Mouse (Mus musculus): ENCODE data around the gene Gm12394. TPM values are rescaled to one million over a fixed set of nuclear protein-coding genes. Genes with fewer than 3 reads are reported as not detected.
"Not testable (repeated sequence)": the region's sequence is repeated elsewhere in the genome, so short reads cannot be mapped to it uniquely, and the experiment has no call there.

The Gm12394 gene
- polyA plus RNA-seq, 1 experiment: 0.20 TPM

DNA sequence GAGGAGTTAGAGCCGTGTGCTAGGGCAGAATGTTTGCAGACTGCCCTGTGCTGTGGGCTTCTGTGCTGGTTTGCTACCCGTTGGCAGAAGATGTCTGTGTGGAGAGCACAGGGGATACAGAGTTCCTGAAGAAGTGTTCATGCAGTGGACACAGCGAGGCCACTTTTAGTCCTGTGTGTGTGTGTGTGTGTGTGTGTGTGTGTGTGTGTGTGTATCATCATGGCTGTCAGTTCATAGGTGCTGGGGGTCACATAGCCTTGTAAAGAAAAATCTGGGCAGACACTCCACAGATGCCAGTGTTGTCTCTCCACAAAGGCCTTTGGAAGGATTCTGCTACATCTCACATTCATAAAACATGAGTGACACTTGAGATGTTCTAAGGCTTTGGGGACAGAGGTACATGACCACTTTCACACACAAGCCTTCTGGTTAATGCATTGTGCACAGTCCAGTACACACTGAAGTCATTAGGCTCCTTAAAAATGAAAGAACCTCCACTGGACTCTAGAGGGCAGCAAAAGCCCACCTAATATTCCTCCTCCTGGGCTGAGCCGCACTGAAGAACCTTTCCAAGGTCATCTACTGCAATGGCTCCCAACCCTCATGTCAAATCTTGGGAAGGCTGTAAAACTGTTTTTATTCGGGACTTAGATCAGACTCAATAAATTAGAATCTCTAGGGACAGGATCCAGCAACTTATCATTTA is 20.2 kb upstream of the Gm12394 start:
- no peak overlapping the region for H3K27ac ChIP-seq (ENCODE audit: control insufficient read depth, insufficient read depth, low read depth, low read length)
- no peaks in the 10 kb centered on the region for H3K36me3 ChIP-seq (ENCODE audit: control insufficient read depth, insufficient read depth, low read length)
- H3K4me3 ChIP-seq (ENCODE audit: control insufficient read depth, low read depth, low read length): no peak overlapping the region
- peaks cover 6% of the 10 kb centered on the region; the same call in 1 of the 2 replicates for H3K4me1 ChIP-seq (ENCODE audit: control insufficient read depth, insufficient read depth, low read length)
- TF ChIP-seq POLR2A (IDR thresholded peaks at IDR 0.05; ENCODE audit: control insufficient read depth, low read depth, low read length): no peak
- no peak for TF ChIP-seq CTCF (IDR thresholded peaks at IDR 0.05; ENCODE audit: control insufficient read depth, insufficient read depth, insufficient replicate concordance, low read depth, low read length)
- no peaks in the 10 kb centered on the region for H3K27me3 ChIP-seq (ENCODE audit: control insufficient read depth, insufficient read depth, low read length)

DNA sequence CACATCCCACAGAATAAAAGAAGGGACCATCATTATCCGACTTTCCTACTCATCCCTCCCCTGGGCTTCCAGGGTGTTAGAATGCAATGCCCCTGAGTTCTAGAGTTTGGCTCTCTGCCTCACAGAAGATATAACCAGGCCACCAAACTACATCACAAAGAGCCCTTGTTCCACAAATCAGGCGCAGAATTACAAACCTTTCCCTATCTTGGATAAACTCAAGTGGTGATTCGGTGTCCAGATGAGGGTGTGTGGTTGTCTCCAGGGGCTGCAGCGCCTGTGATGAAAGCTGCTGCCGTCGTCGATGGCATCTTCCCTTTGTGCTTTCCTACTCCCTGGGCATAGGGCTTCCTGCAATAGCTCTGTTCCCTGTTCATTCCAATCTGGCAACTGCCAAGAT is 17.6 kb upstream of the Gm12394 start, which contains the start of gene Fam205c:
Gene Fam205c (minus strand): TSS at position 101 of the 400 bp plus-strand sequence.
- TF ChIP-seq CTCF (IDR thresholded peaks at IDR 0.05; ENCODE audit: control insufficient read depth, insufficient read depth, insufficient replicate concordance, low read depth, low read length) (no peak), POLR2A (IDR thresholded peaks at IDR 0.05; ENCODE audit: control insufficient read depth, low read depth, low read length) (no peak)
- H3K27ac ChIP-seq (ENCODE audit: control insufficient read depth, insufficient read depth, low read depth, low read length): no peak within 1 kb of the TSS
- no peaks in the 10 kb centered on the region for H3K27me3 ChIP-seq (ENCODE audit: control insufficient read depth, insufficient read depth, low read length)
- H3K4me1 ChIP-seq (ENCODE audit: control insufficient read depth, insufficient read depth, low read length): peaks cover 6% of the 10 kb centered on the region; the same call in 1 of the 2 replicates
- H3K4me3 ChIP-seq (ENCODE audit: control insufficient read depth, low read depth, low read length): peak within 1 kb of the TSS; percentile 82
- no peaks in the 10 kb centered on the region for H3K36me3 ChIP-seq (ENCODE audit: control insufficient read depth, insufficient read depth, low read length)

DNA sequence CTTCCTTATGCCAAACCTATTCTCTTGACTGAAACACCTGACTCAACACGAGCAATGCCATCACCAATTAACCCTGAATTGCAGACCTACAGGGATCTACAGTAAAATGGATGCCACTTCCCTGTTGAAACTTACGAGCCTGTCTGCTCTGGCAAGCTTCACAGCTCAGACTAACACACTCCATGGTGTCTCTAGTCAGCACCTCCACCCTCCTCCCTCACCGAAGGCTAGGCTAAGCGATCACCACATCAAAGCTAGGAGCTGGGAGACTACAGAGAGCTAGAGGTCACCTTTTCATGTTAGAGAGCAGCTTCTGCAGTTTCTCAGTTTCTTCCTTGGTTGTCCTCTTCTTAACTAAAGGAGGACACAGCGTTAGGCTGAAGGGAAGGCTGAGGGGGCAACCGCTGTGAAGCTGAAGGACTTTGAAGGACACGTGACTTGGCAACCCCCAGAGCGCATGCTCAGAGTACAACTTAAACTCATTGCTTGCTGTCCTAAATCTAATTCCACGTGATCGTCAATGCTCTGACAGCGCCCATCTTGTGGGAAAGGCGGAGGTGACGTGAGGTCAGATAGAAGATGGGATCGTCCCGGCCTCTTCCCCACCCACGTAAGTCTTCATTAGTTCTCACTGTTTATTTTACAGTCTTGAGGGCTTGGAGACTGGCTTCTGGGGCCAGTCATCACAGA is 16.3 kb upstream of the Gm12394 start:
- H3K36me3 ChIP-seq (ENCODE audit: control insufficient read depth, insufficient read depth, low read length): no peaks in the 10 kb centered on the region
- no peaks in the 10 kb centered on the region for H3K27me3 ChIP-seq (ENCODE audit: control insufficient read depth, insufficient read depth, low read length)
- H3K4me3 ChIP-seq (ENCODE audit: control insufficient read depth, low read depth, low read length): peak overlapping the region; percentile 82
- TF ChIP-seq POLR2A (IDR thresholded peaks at IDR 0.05; ENCODE audit: control insufficient read depth, low read depth, low read length): peak; percentile 53; the same call in 1 of the 2 replicates
- no peak for TF ChIP-seq CTCF (IDR thresholded peaks at IDR 0.05; ENCODE audit: control insufficient read depth, insufficient read depth, insufficient replicate concordance, low read depth, low read length)
- H3K27ac ChIP-seq (ENCODE audit: control insufficient read depth, insufficient read depth, low read depth, low read length): no peak overlapping the region
- H3K4me1 ChIP-seq (ENCODE audit: control insufficient read depth, insufficient read depth, low read length): peaks cover 6% of the 10 kb centered on the region; the same call in 1 of the 2 replicates

GRCm38 (mm10) chr4:42872151-42872550 is 15.6 kb upstream of the Gm12394 start:
- no peaks in the 10 kb centered on the region for H3K36me3 ChIP-seq (ENCODE audit: control insufficient read depth, insufficient read depth, low read length)
- TF ChIP-seq CTCF (IDR thresholded peaks at IDR 0.05; ENCODE audit: control insufficient read depth, insufficient read depth, insufficient replicate concordance, low read depth, low read length) (no peak), POLR2A (IDR thresholded peaks at IDR 0.05; ENCODE audit: control insufficient read depth, low read depth, low read length) (no peak)
- no peaks in the 10 kb centered on the region for H3K27me3 ChIP-seq (ENCODE audit: control insufficient read depth, insufficient read depth, low read length)
- H3K4me1 ChIP-seq (ENCODE audit: control insufficient read depth, insufficient read depth, low read length): peaks cover 6% of the 10 kb centered on the region; the same call in 1 of the 2 replicates
- peak overlapping the region; percentile 72 for H3K4me3 ChIP-seq (ENCODE audit: control insufficient read depth, low read depth, low read length)
- H3K27ac ChIP-seq (ENCODE audit: control insufficient read depth, insufficient read depth, low read depth, low read length): no peak overlapping the region

- Histone ChIP-seq H3K4me3 (ENCODE audit: control insufficient read depth, low read depth, low read length) (peak overlapping the region; percentile 66), H3K27me3 (ENCODE audit: control insufficient read depth, insufficient read depth, low read length) (no peaks in the 10 kb centered on the region), H3K27ac (ENCODE audit: control insufficient read depth, insufficient read depth, low read depth, low read length) (no peak overlapping the region), H3K36me3 (ENCODE audit: control insufficient read depth, insufficient read depth, low read length) (no peaks in the 10 kb centered on the region), H3K4me1 (ENCODE audit: control insufficient read depth, insufficient read depth, low read length) (peaks cover 6% of the 10 kb centered on the region; the same call in 1 of the 2 replicates)
- TF ChIP-seq CTCF (IDR thresholded peaks at IDR 0.05; ENCODE audit: control insufficient read depth, insufficient read depth, insufficient replicate concordance, low read depth, low read length): no peak
- no peak for TF ChIP-seq POLR2A (IDR thresholded peaks at IDR 0.05; ENCODE audit: control insufficient read depth, low read depth, low read length)
Measured at GRCm38 (mm10) chr4:42870748-42871147, 14.2 kb upstream of the Gm12394 start.

DNA sequence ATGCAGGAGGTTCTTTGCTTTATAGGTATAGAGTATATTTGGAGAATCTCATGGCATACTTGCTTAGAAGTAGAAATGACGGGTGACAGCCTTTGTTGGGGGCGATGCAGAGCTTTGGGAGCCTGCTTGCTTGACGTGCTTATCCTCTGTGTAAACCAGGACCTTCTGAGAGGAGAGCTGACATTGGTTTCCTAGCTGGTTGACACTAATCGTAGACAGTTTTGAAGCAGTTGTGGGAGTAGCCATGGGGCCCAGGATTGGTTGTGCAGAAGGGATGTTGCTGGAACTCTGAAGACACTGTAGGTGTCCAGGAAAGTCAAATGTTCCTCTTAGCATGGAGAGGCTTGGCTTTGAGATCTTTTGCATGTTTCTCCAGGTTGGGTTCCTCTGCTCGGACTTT is 11.6 kb upstream of the Gm12394 start:
- Histone ChIP-seq H3K4me3 (ENCODE audit: control insufficient read depth, low read depth, low read length) (no peak overlapping the region; the same call in 1 of the 2 replicates), H3K36me3 (ENCODE audit: control insufficient read depth, insufficient read depth, low read length) (no peaks in the 10 kb centered on the region), H3K4me1 (ENCODE audit: control insufficient read depth, insufficient read depth, low read length) (peaks cover 5% of the 10 kb centered on the region; the same call in 1 of the 2 replicates), H3K27me3 (ENCODE audit: control insufficient read depth, insufficient read depth, low read length) (no peaks in the 10 kb centered on the region), H3K27ac (ENCODE audit: control insufficient read depth, insufficient read depth, low read depth, low read length) (no peak overlapping the region)
- no peak for TF ChIP-seq CTCF (IDR thresholded peaks at IDR 0.05; ENCODE audit: control insufficient read depth, insufficient read depth, insufficient replicate concordance, low read depth, low read length)
- no peak for TF ChIP-seq POLR2A (IDR thresholded peaks at IDR 0.05; ENCODE audit: control insufficient read depth, low read depth, low read length)

DNA sequence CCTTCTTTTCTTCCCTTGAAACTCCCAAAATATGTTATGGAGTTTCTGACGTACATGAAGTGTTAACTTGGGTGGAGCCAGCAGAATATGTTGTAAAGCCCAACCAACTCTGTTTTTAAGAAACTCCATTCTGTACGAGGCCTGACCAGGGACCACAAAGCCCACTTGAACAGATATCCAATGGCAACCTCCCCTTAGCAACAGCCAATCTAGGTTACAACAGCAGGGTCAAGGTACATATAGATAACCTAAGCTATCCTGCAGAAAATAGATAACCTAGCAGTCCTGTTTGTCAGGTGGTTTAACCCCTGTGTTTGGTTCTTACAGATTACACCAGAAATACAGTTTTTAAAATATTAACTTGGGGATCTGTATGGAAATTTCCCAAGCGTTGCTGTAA is 10.8 kb upstream of the Gm12394 start:
- no peak overlapping the region for H3K27ac ChIP-seq (ENCODE audit: control insufficient read depth, insufficient read depth, low read depth, low read length)
- H3K4me3 ChIP-seq (ENCODE audit: control insufficient read depth, low read depth, low read length): peak overlapping the region; percentile 2; the same call in 1 of the 2 replicates
- no peak for TF ChIP-seq POLR2A (IDR thresholded peaks at IDR 0.05; ENCODE audit: control insufficient read depth, low read depth, low read length)
- no peak for TF ChIP-seq CTCF (IDR thresholded peaks at IDR 0.05; ENCODE audit: control insufficient read depth, insufficient read depth, insufficient replicate concordance, low read depth, low read length)

GRCm38 (mm10) chr4:42863487-42863886 is 6.9 kb upstream of the Gm12394 start:
- not testable (repeated sequence) for H3K27ac ChIP-seq (ENCODE audit: control insufficient read depth, insufficient read depth, low read depth, low read length); H3K27me3 ChIP-seq (ENCODE audit: control insufficient read depth, insufficient read depth, low read length); H3K36me3 ChIP-seq (ENCODE audit: control insufficient read depth, insufficient read depth, low read length); H3K4me1 ChIP-seq (ENCODE audit: control insufficient read depth, insufficient read depth, low read length); H3K4me3 ChIP-seq (ENCODE audit: control insufficient read depth, low read depth, low read length)

More for the DNA sequence above, 10.8 kb upstream of the Gm12394 start:
- Histone ChIP-seq H3K36me3 (ENCODE audit: control insufficient read depth, insufficient read depth, low read length) (no peaks in the 10 kb centered on the region), H3K4me1 (ENCODE audit: control insufficient read depth, insufficient read depth, low read length) (no peaks in the 10 kb centered on the region), H3K27me3 (ENCODE audit: control insufficient read depth, insufficient read depth, low read length) (no peaks in the 10 kb centered on the region)

DNA sequence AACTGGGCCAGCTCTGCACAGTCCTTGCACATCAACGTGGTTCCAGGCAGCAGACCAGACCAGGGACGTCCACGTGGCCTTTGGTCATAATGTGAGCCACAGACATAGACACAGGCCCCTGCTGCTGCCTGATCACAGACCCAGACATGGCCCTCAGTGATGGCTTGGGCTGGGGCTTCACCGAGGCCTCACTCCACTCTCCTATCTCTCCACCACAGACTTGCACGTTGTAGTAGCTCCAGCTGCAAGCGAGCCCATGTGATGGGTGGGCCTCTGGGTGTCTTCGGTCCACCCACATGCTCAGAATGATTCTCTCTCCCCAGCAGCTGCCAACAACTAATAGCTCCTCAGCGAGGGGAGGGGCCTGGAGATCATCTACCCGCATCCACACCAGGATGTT is 3.9 kb upstream of the Gm12394 start:
- not testable (repeated sequence) for H3K27ac ChIP-seq (ENCODE audit: control insufficient read depth, insufficient read depth, low read depth, low read length); H3K36me3 ChIP-seq (ENCODE audit: control insufficient read depth, insufficient read depth, low read length)

DNA sequence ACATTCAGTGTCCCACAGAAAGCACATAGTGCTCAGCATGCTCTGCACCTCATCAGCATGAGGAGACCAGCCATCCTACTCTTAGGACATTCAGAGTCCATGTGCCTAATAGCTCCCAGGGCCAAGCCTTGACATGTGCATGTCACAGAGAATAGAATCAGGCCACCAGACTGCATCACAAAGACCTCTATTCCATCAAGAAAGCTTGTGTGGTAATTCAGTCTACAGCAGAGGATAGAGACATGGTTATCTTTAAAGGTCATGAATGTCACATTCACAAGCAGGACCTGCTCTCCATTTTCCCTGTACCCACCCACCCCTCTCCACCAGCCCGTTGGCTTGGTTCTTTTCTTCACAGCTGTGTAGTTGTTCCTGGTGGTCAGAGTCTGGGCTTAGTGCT is 2.8 kb downstream of the Gm12394 start, which contains the start of gene Fam205a1:
Gene Fam205a1 (minus strand): TSS at position 101 of the 400 bp plus-strand sequence.
- H3K36me3 ChIP-seq (ENCODE audit: control insufficient read depth, insufficient read depth, low read length); H3K27me3 ChIP-seq (ENCODE audit: control insufficient read depth, insufficient read depth, low read length); H3K4me1 ChIP-seq (ENCODE audit: control insufficient read depth, insufficient read depth, low read length); H3K27ac ChIP-seq (ENCODE audit: control insufficient read depth, insufficient read depth, low read depth, low read length): not testable (repeated sequence)
- peak within 1 kb of the TSS; percentile 43; the same call in 1 of the 2 replicates for H3K4me3 ChIP-seq (ENCODE audit: control insufficient read depth, low read depth, low read length)

More for the DNA sequence above, 3.9 kb upstream of the Gm12394 start:
- not testable (repeated sequence) for H3K27me3 ChIP-seq (ENCODE audit: control insufficient read depth, insufficient read depth, low read length); H3K4me1 ChIP-seq (ENCODE audit: control insufficient read depth, insufficient read depth, low read length); H3K4me3 ChIP-seq (ENCODE audit: control insufficient read depth, low read depth, low read length)
